Mouse (Mus musculus) E14TG2a.4 (cell line): ENCODE measurements around the gene Eefsec.

ENCODE experiments used
- CTCF ChIP-seq: conservative IDR thresholded peaks from 2 replicates; pipeline ENCODE4 v1.5.1; 2014; ENCODE audit warnings: low read length
- POU5F1 ChIP-seq: IDR thresholded peaks from 2 replicates; pipeline ENCODE4 v1.6.1; 2014; ENCODE audit warnings: low read length, borderline replicate concordance

- no peak for TF ChIP-seq CTCF
- TF ChIP-seq POU5F1 = no peak
These were observed 66.6 kb downstream of the Eefsec start for GRCm38 (mm10) chr6:88379756-88380155.
